Mouse (Mus musculus): ENCODE measurements around the gene Klf15.

- TF ChIP-seq CTCF (conservative IDR thresholded peaks at IDR 0.05; ENCODE audit: low read length), result no peak
- TF ChIP-seq POU5F1 (IDR thresholded peaks at IDR 0.05; ENCODE audit: borderline replicate concordance, low read length), result no peak
- no peak for TF ChIP-seq NANOG (IDR thresholded peaks at IDR 0.05; ENCODE audit: borderline replicate concordance, low read length)
Observed at GRCm38 (mm10) chr6:90472697-90473096, 10.3 kb downstream of the Klf15 start.

Data from E14TG2a.4 (cell line).